Mouse (Mus musculus) ES-E14 (cell line): ENCODE measurements around the gene Sppl2b.

ENCODE experiments used
- CHD2 ChIP-seq: IDR thresholded peaks from 2 replicates; pipeline ENCODE4 v1.6.1; 2014; ENCODE audit warnings: mild to moderate bottlenecking, low read depth, low read length, inconsistent platforms
- HCFC1 ChIP-seq: IDR thresholded peaks from 2 replicates; pipeline ENCODE4 v1.6.1; 2012; ENCODE audit warnings: low read length, inconsistent platforms, borderline replicate concordance; ENCODE audit not compliant: insufficient read depth
- MAFK ChIP-seq: IDR thresholded peaks from 2 replicates; pipeline ENCODE4 v1.6.1; 2014; ENCODE audit warnings: mild to moderate bottlenecking, low read depth, low read length, inconsistent platforms; ENCODE audit not compliant: insufficient read depth
- ZNF384 ChIP-seq: IDR thresholded peaks from 2 replicates; pipeline ENCODE4 v1.6.1; 2012; ENCODE audit warnings: low read depth, low read length, inconsistent platforms

DNA sequence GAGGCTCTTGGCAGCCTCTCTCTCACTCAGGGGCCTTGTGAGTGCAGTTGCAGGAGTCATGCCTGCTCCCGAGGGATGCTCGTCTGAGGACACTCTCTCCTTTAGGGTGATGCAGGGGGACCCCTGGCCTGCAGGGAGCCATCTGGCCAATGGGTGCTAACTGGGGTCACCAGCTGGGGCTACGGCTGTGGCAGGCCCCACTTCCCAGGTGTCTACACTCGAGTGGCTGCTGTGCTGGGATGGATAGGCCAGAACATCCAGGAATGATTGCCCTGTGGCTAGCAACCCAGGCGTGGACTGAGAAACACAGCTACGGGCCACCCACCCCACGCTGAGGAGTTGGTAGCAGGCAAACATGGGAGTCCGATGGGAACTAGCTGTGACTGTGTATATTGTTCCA, 44.0 kb downstream of the Sppl2b start:
- TF ChIP-seq HCFC1 (no peak), CHD2 (no peak), ZNF384 (no peak), MAFK (no peak)
